Mouse (Mus musculus) common myeloid progenitor, adult 5-6 weeks (primary cell): ENCODE measurements around the gene Slc39a9. TPM values are rescaled to one million over a fixed set of nuclear protein-coding genes. Genes with fewer than 3 reads are reported as not detected.

Experiments
- ATAC-seq: replicated peaks from 2 replicates; pipeline ENCODE4 v1.8.0; 2016; ENCODE audit warnings: low read depth, mild to moderate bottlenecking, moderate TSS enrichment, inconsistent platforms; ENCODE audit not compliant: poor library complexity, severe bottlenecking
- total RNA-seq: library from RNA; stranded (forward); fragments of 200-1000, 187-1606 nt; gene quantifications from 2 replicates; pipeline ENCODE4 v1.2.3, GENCODE M21; 2017

Gene Slc39a9
- total RNA-seq, 1 experiment from 2014 or later = 16.4 TPM

DNA sequence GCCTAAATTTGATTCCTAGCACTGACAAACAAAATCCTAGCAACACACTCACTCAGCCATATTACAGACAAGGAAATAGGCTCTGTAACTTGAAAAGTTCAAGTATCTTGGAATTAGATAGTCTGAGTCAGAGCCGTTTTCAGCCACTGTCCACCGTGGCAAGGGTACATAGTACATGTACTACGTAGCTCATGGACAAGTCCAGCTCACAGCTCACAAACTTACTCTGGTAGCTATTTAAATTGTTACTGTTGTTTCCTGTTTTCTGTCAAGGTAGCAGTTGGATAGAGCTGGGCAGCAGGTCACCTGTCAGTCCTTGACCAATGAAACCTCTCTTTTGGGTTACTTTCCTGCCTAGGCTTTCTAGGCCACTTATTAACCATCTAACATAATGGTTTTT, 2.7 kb downstream of the Slc39a9 start:
- ATAC-seq = no peak

DNA sequence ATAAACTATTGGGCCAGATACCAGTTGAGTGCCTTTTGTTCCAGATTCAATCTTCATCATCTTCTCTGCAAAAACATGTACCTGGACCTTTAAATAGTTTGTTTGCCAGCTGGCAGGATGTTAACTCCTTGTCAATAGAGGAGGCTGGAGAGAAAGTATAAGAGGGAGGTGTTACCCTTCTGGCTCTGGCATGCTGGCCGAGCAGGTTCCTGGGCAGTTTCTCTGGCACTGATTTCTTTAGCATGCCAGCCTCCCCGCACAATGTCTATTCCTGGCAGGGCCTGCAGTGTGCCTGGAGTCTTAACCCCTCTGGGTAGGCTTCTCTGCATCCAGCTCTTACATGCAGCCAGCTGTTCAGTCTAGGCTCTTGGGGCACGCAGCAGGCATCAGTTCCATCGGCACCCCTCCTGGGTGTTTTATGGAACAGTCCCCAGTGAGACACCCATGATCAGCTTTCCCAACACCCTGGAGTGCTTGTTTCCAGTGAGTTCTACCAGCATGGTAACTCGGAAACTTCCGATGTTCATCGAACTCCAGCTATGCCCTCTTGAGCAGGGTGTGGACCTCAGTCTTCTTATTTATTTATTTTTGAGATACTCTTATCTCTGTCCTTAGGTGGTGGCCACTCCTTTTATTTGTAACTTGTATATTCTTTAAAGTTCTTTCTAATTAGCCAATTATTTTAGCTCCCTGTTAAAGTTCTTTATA, 10.4 kb downstream of the Slc39a9 start:
- ATAC-seq = no peak

DNA sequence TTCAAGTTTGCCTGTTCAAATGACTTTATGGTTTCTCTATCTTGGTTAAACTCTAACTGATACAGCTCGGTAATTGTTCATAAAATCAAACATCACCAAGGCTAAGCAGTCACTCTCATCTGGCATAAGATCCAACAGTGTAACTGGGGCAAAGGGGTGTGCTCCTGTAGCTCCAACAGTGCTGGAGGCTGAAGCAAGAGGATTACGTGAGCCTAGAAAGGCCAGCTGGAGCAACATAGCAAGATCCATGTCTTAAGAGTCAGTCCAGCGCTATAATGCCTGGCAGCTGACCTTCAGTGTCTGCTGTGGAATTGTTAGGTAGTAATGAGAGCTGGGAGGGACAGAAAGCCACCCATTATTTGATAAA, 11.0 kb downstream of the Slc39a9 start:
- no peak for ATAC-seq

DNA sequence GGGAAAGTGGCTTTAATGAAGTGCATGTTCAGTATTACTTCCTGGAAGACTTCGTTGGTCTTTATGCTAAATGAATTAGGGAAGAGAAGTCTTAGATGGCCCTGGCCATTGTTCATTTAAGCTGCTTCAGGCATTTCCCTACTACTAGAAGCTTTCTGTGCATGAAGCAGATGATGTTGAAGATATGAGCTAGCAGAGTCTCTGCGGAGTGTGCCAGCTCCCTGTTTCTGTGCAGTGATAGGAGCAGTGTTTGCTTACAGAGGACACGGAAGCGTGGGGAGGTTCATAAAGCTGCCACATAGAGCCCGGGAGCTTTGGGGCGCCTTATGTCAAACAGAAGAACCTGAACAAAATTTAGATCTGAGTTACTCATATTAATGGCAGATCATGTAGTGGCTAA, 15.0 kb downstream of the Slc39a9 start:
- ATAC-seq = no peak

DNA sequence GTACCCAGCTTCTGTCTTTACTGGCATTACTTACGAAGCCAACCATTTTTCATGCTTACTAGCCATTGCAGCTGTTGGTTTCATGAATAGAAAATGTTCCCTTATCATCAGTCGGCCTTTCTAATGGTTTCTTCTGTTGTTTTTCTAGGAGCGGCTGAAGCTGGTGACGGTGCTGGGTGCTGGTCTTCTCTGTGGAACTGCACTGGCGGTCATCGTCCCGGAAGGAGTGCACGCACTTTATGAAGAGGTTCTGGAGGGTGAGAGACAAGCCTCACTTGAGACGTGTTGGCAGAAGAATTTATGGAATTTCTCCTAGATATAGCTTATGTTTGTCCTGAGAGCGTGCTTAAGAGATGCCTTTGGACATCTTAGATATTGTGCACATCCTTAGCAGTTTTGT, 18.6 kb downstream of the Slc39a9 start:
- ATAC-seq = no peak

DNA sequence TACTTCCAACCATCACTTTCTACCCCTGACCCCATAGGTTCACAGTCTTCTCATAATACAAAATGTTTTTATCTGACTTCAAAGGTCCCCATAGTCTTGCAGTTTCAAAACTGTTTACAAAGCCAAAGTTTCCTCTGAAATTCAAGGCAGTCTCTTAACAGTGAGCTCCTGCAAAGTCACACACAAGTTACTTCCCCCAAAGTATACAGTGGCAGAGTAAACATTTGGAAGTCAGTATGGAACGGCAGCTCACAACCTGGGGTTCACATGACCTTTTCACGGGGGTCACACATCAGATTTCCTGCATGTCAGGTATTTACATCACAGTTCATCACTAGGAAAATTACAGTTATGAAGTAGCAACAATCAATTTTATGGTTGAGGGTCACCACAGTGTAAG, 20.3 kb downstream of the Slc39a9 start:
- no peak for ATAC-seq

DNA sequence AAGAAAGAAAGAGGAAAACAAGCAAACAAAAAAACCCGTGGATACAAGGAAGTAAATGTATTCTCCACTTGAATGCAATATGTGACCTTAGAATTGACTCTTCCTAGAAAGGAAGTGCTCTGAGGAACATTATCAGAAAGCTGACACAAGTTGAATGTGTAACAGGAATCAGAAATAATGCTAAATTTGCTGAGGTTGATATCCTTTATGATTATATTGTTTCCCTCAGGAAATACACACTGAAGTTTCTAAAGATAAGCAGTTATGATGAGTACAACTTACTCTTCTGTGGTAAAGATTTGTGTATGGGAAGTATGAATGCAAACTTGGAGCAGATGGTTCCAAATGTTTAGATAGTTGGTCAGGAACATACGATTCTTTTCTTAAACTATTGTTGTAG, 24.7 kb downstream of the Slc39a9 start:
- no peak for ATAC-seq

DNA sequence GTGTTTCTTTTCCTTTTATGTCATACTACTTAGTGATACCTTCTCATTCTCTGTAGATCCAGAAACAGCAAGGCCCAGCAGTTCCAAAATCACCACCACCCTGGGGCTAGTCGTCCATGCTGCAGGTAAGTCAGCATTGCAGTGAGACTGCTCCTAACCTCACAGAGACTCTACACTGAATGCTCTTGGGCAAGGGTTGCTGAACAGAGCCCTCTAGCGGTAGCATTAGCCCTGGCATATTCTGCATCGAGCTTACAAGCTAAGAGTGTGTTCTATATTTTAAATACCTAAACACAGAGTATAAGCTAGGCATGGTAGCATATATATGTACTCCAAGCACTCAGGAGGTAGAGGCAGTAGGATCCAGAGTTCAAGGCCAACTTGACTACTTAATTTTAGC, 29.5 kb downstream of the Slc39a9 start:
- peak; percentile 62 for ATAC-seq

DNA sequence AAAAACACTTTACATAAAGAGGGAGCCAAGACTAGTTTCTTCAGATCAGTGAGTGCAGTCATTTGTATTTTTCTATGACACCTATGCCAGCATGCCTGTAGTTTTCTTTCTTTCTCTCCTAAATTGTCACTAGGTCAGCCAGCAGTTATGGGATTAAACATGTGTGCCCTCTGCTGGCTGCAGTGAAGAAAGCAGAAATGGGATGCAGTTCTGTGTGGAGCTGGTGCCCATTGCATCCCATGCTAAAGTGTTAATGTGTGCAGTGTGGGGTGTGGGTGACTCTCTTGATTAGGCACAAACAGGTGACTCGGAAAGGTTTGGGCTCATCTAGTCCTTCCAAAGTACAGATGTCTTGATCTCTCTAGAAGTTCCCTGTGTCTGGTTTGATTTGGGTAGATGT, 37.7 kb downstream of the Slc39a9 start:
- ATAC-seq = peak; percentile 60; the same call in 1 of the 2 replicates

DNA sequence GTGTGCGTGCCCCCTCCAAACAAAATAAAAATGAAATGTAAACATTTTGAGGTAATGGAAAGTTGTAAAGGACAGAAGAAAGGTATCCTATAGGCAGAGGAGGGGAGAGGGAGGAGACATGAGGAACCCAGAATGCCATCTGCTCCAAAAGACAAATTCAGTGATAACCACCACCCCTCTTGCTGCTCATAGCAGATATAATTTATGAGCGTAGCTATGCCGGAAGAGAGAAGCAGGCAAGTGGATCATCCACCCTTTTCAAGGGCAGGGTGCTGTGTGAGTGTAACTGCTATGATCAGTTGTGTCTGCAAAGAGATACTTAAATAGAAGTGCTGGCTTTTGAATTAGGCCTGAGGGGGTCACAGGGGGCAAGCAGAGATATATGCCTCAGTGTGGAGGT, 39.9 kb downstream of the Slc39a9 start:
- ATAC-seq = no peak

DNA sequence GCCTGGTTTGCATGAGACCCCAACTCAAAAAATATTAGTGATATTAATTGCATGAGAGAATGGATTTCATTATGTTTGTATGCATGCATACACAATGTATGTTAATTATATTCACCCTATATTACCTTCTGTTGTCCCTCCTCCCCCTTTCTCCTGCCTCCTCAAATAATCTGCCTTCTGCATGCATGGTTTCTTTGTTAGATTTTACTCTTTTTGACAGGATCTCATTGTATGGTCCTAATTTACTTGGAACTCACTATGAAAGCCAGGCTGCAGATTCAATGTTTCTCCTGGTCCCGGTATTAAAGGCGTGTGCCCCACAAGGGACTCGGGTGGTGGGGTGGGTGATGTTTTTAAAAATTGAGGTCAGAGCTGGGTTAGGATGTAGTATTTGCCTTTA, 40.6 kb downstream of the Slc39a9 start:
- no peak for ATAC-seq

DNA sequence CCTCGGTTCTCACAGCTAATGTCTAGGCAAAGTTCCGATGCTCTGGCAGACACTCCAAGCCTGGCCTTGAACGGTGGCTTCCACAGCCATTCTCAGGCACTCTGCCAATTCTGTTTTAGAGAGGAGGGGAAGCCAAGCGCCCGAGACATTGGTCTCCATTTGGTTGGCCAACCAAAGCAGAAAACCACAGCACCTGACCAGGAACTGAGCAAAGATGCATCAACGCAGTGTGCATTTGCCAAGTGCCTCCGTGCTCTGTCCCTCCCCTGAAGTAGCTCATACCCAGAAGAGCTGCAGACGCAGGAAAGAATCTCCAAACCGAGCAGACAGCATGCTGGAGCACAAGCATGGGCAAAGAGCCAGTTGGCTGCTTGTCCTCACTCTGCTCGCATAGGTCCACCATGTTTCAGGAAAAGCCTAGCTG, 44.1 kb downstream of the Slc39a9 start:
- peak; percentile 68 for ATAC-seq

DNA sequence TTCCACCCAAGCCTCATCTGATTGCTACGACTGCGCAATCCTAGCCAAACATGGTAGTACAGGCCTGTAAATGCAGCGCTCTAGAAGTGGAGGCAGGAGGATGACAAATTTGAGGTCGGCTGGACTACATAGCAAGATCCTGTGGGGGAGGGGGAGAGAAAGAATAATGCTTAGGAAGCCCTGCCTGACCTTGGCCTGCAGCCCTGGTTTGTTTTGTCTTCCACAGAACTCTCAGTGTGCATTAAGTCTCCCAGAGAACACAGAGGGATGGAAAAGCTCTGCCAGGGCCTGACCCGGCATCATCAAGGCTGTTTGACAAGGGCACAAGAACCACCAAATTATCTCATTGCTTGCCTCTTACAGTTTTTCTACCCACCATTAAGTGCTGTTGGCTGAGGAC, 46.0 kb downstream of the Slc39a9 start:
- no peak for ATAC-seq

DNA sequence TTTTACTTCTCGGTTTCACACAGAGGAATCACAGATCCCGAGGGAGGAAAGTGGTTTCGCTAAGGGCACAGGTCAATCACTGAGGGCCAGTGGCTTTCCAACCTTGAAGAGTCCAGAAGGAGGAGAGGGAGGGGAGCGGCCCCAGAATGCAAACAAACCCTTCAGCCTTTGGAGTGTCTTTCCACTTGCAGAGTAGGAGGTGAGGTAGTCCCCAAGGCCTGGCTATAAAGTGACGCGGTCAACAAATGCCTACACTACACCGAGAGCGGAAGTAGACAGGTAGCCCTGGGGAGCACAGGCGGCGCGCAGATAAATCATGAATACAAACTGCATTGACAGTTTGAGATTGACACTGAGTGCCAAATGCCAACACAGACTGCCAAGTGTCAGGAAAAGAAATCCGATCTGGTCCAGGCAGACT, 48.0 kb downstream of the Slc39a9 start:
- ATAC-seq = no peak

DNA sequence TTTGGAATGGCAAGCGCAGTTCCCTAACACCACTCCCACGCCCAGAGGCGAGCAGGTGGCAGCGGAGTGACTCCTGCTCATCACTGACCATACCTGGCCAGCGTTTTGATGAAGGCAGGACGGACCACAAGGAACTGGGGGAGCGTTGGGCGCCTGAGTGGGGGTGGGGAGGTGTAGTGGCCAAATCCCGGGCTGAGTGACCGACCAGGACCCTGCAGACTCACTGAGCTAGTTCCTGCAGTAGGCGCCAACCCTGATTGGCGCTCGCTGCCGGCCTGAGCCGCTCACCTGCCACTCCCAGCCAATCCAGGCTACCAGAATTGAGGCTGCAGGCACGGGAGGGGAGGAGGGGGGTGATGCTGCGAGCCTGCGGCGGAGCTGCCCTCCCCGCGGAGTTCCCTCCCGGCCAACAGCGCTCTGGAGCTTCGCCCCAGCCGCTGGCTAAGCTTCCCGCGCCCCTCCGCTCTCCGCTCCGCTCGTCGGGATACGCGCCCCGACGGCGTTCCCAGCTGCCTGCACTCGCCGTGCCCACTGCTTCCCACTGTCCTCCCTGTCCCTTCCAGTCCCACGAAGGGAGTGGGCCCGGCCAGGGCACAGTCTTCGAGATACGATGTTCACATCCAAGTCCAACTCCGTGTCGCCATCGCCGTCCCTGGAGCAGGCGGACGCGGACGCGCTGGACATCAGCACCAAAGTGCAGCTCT, 48.7 kb downstream of the Slc39a9 start, which contains the start of gene Plekhd1:
Gene Plekhd1, plus strand, starts transcription at position 323 of the 704 bp plus-strand sequence.
- ATAC-seq = 0 out of 2 replicates have a peak, but pooled peaks have one; percentile 23

DNA sequence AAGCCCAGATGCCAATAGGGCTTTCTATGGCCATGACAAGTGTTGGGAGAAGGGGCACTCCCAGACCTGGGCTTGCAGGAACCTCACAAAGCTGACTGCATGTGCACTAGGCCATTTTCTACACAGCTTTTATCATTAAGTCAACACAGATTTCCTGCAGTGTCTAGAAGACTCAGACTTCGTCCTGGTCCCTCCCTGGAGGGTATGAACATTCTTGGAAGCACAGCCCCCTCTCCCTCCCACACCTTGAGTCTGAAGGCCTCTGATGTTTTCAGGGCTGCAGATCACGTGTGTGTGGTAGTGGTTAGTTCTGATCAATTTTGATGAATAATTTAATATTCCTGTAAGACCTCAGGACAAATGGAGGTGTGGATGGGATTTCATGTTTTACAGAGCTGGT, 50.0 kb downstream of the Slc39a9 start:
- no peak for ATAC-seq

DNA sequence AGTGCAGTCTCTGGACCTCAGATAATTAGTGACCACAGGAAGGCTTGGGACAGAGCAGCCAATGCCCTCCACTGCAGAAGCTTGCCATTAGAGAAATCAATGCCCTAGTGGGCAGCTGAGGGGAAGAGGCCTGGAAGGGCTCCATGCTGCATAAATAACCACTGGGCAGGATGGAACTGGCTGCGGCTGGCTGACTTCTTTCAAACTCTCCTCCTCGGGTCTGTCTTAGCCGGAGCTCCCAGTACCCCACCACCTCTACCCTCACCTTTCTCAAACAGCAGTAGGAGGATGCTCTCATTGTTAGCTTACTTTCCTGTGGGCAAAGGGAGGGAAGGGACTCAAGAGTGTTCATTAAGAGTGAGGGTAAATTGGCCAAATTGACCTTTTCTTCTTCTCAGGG, 51.3 kb downstream of the Slc39a9 start:
- ATAC-seq = no peak

DNA sequence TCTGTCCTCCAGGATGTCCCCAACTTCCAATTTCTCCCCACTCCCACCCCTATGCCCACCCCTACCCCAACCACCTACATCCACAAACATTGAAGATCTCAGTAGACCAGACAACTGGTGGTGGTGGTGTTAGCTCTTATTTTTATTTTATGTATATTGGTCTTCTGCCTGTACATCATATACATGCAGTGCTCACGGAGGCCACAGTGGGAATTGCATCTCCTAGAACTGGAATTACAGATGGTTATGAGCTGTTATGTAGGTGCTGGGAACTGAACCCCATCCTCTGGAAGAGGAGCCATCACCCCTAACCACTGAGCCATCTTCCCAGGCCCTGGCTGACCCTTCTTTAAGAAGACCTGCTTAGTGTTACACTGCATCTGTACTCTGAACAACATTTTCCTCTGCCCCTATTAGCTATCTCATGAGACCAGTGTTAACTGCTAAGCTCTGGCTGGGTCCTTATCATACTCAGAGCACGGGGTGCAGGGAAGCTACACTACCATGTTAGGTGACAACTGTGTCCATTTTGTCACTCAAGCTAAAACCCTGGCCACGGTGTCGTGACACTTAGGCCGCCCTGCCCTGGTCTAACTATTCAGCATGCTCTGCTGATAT, 55.0 kb downstream of the Slc39a9 start:
- peak; percentile 77 for ATAC-seq

DNA sequence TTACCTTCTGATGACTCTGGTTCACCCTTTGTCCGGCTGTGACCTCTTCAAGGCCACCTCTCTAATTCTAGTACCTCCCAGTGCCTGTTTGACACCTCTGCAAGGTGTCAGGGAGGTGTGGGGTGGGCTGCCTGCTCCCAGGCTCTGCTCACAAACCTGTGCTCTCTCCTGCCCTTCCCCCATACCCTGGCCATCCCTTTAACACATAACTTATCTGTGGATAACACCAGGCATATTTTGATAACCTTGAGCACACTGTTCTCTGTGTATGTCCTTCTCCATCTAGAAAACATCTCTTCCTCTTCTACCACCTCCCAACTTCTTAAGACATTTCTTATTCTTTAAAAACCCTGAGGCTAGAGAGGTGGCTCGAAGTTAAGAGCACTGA, 55.5 kb downstream of the Slc39a9 start:
- no peak for ATAC-seq

DNA sequence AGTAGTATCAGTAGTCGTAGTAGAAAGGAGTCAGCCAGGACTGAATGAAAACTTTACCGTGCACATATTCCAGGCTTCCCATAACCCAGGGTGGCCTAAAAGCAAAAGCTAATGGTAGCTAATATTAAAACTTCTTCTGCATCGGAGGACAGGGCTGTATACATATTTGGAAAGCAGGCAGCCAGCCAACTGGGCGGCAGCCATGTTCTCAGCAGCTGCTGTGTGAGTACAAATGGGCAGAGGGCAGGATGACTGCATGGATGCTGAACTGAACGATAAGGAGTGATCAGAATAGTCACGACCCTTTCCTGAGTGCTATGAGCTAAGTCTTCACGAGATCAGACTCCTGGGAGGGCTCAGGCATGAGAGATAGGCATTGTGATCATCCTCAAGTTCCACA, 57.6 kb downstream of the Slc39a9 start:
- no peak for ATAC-seq

DNA sequence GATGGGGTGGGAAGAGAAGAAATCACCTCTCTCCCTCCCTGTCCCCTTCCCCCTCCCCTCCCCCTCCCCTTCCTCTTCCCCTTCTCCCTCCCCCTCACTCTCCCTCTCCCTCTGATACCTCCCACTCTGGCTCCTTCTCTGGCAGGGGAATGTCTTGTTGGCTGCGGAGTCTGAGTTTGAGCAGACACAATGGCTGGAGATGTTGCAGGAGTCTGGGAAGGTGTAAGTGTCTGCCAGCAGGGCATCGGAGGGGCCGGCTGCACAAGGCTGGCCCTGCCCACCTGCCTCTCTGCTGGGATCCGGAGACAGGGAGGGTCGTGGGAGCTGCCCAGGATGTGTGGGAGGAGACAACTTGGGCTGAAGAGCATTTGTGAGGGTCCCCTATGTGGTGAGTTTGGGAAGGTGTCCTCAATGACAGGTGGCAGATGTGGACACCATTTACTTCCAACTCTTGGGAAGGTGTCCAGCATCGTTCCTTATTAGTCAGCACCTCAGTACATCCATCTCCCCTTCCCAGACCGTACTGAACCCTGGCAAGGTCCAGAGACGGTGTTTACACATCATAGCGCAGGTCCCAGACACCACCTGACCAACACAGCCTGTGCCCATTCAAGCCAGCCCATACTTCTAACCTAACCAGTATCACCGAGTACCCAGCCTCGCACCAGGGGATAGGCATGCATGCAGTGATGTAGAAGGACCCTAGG, 62.7 kb downstream of the Slc39a9 start:
- no peak for ATAC-seq
